Mouse (Mus musculus) erythroblast, embryonic 14.5 days (primary cell): ENCODE data around the gene Asb2. TPM values are rescaled to one million over a fixed set of nuclear protein-coding genes. Genes with fewer than 3 reads are reported as not detected.

Source experiments
- H3K27me3 ChIP-seq: 2 replicates; pipeline ENCODE4 v1.6.1; 2012; ENCODE audit warnings: inconsistent platforms; ENCODE audit not compliant: control insufficient read depth
- H3K36me3 ChIP-seq: 2 replicates; pipeline ENCODE4 v1.6.1; 2012; ENCODE audit warnings: mild to moderate bottlenecking, inconsistent platforms; ENCODE audit not compliant: control insufficient read depth
- H3K4me1 ChIP-seq: 2 replicates; pipeline ENCODE4 v1.6.1; 2012; ENCODE audit warnings: inconsistent platforms; ENCODE audit not compliant: control insufficient read depth
- H3K4me3 ChIP-seq: replicated peaks from 2 replicates; pipeline ENCODE3; 2012; ENCODE audit warnings: moderate library complexity, mild to moderate bottlenecking, inconsistent platforms
- H3K9me3 ChIP-seq: 2 replicates; pipeline ENCODE4 v1.6.1; 2012; ENCODE audit warnings: low read length, inconsistent platforms, mixed read lengths; ENCODE audit not compliant: control insufficient read depth
- GATA1 ChIP-seq: IDR thresholded peaks from 2 replicates; pipeline ENCODE4 v1.6.1; 2012; ENCODE audit warnings: low read length, inconsistent platforms, mixed read lengths
- TAL1 ChIP-seq: IDR thresholded peaks from 3 replicates; pipeline ENCODE4 v1.6.1; 2012; ENCODE audit warnings: low read length, inconsistent platforms, mixed read lengths
- polyA plus RNA-seq: library from polyadenylated mRNA; stranded (reverse); fragments of >175 nt; gene quantifications from 2 replicates; pipeline ENCODE4 v1.2.3, GENCODE M21; 2012

Gene Asb2
- polyA plus RNA-seq = 0.14 and 0.16 TPM in 2 replicates

DNA sequence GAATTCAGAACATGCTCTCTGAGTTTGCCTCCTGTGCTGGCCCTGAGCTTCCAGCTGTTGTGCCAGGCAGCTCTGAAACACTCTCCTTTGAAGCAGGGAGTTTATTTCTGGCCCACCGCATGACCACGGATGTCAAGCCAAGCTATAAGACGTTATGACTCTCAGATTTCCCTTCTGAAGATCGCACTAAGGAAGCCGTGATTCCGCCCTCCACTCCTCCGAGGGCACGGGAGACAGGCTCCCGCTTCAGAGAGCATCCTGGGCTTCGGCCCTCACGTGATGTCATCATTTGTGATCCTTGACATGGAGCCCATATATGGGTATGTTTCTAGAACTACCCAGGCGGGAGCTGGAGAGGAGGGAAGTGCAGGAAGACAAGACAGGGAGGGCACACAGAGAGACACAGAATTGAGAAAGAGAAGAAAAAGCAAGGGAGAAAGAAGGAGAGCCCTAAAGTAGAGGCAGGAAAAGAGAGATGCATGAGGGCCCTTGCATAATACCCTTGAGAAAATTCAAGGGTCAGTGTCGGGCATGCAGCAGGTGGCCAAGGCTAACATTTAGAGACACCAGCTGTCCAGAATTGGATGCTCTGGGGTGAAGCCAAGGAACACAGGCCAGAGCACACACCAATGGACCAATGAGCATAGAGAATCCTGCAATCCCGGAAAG is at the start of gene Asb2:
Gene Asb2, minus strand, starts transcription at position 256 of the 669 bp plus-strand sequence.
- Histone ChIP-seq H3K9me3 (no peaks in the 10 kb centered on the region), H3K4me1 (no peaks in the 10 kb centered on the region), H3K4me3 (no peak within 1 kb of the TSS), H3K27me3 (no peaks in the 10 kb centered on the region), H3K36me3 (no peaks in the 10 kb centered on the region)
- TF ChIP-seq GATA1 = no peak
- TF ChIP-seq TAL1 = no peak

DNA sequence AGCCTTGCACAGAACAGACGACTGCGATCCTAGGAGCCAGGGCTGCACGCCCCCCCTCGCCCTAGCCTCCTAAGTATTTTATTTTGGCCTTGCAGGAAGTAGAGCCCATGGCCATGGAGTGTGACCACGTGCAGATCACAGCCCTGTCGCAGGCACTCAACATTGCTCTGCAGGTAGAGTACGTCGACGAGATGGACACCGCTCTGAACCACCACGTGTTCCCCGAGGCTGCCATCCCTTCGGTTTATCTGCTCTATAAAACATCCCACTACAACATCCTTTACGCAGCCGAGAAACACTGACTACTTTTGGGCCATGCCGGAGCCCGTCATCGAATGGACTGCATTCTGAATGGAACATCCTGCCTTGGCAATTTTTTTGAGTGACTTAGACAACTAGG is 48.3 kb upstream of the Asb2 start:
- Histone ChIP-seq H3K27me3 (no peaks in the 10 kb centered on the region), H3K9me3 (no peaks in the 10 kb centered on the region), H3K36me3 (peaks cover 100% of the 10 kb centered on the region), H3K4me1 (peaks cover 6% of the 10 kb centered on the region; the same call in 1 of the 2 replicates), H3K4me3 (no peak overlapping the region)
- no peak for TF ChIP-seq TAL1
- no peak for TF ChIP-seq GATA1

DNA sequence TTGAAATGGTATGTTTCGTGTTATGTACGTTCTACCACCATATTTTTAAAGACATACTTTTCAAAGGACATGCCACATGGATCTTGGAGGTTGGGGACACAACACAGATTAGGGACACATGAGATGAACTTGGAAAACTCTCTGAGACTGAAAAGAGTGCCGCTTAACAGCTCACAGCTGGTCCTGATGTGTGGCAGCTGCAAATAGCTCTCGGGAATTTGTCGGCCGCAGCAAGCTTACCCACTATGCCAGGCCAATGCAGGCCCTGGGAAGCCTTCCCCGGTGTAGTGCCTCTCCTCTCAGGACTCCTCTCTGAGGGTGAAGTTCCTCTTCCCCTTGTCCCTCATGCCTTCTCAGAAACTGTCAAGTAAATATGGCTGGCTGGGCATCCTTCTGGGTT is 41.0 kb upstream of the Asb2 start:
- H3K4me1 ChIP-seq = peaks cover 62% of the 10 kb centered on the region
- no peaks in the 10 kb centered on the region for H3K27me3 ChIP-seq
- peaks cover 92% of the 10 kb centered on the region for H3K36me3 ChIP-seq
- no peaks in the 10 kb centered on the region for H3K9me3 ChIP-seq
- no peak overlapping the region for H3K4me3 ChIP-seq
- TF ChIP-seq TAL1 = no peak
- no peak for TF ChIP-seq GATA1

DNA sequence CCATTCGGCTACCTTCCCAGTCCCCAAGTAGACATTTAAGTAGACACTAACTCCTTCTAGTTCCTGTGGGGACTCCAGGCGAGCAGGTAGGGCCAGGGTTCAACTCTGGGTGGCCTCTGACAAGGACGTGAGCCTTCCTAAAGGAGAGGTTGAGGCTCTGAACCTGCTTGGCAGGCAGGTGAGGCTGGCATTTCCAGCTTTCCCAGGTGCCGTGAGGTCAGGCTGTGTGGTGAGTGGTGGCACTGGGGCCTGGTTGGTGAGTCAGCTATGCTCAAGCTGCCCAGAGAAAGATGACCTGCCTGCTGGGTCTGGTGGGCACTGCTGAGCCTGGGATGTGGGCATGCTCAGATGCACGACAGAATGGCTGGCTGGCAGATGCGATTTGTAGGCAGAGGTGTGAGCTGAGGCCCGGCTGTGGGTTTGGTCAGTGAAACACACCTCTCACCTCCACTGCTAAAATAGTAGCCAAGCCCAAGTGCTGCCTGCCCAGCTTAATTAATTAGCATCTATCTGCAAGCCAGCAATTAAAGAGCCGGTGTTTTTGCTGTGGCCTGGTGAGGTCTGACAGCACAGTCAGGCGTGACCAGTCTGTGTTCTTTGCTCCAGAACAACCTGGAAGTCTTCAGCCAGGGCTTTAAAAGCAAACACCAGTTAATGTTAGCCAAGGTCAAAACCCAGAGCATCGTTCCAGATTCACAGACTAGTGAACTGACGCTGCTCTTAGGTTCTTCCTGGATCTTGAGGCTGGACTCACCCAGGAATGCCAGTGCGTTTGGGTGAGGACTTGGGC is 39.9 kb upstream of the Asb2 start:
- Histone ChIP-seq H3K9me3 (no peaks in the 10 kb centered on the region), H3K4me1 (peaks cover 73% of the 10 kb centered on the region)

DNA sequence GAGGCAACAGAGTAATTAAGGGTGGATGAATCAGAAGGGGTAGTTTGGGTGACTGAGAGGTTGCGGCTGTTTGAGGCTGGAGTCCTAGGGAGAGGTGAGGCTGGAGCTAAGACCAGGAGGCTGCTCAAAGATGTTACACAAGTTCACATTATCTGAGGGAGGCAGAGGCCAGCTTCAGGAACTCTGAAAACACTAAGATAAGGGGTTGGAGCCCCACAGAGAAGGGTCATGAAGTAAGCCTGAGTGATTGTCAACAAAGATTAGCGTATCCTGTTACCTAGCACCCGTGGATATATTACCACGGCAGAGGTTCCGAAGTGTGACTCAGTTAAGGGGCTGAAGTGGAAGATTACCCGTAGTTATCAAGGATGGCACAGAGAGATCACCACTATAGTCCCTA is 37.7 kb upstream of the Asb2 start:
- peaks cover 78% of the 10 kb centered on the region for H3K36me3 ChIP-seq
- TF ChIP-seq TAL1 (peak; percentile 90), GATA1 (peak; percentile 95)
- peak overlapping the region; percentile 56 for H3K4me3 ChIP-seq
- H3K9me3 ChIP-seq = no peaks in the 10 kb centered on the region
- peaks cover 90% of the 10 kb centered on the region for H3K4me1 ChIP-seq
- no peaks in the 10 kb centered on the region for H3K27me3 ChIP-seq

More for the DNA sequence above, 39.9 kb upstream of the Asb2 start:
- Histone ChIP-seq H3K36me3 (peaks cover 92% of the 10 kb centered on the region), H3K27me3 (no peaks in the 10 kb centered on the region), H3K4me3 (peak overlapping the region; percentile 6)
- TF ChIP-seq TAL1 (no peak), GATA1 (no peak)

DNA sequence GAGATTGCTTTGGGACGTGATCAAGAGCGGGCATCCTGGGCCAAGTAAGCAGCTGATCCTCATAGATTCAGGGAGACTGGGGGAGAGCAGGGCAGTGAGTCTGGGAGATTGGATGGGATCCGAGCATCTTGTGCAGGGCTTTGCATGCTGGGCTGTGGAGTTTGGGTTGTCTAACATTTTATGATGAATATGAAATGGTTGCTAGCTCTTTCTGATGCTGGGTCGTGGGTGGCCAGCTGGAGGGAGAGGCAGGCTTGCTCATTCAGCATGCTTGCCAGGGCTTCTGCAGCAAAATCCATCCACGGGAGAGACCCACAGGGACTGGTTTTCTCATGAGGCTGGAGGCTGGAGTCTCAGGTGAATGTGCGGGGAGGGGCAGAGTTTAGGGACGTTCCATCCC is 35.3 kb upstream of the Asb2 start:
- H3K4me3 ChIP-seq = peak overlapping the region; percentile 79
- H3K4me1 ChIP-seq = peaks cover 89% of the 10 kb centered on the region
- TF ChIP-seq GATA1 (no peak), TAL1 (no peak)
- H3K9me3 ChIP-seq = no peaks in the 10 kb centered on the region
- no peaks in the 10 kb centered on the region for H3K27me3 ChIP-seq
- peaks cover 56% of the 10 kb centered on the region for H3K36me3 ChIP-seq

DNA sequence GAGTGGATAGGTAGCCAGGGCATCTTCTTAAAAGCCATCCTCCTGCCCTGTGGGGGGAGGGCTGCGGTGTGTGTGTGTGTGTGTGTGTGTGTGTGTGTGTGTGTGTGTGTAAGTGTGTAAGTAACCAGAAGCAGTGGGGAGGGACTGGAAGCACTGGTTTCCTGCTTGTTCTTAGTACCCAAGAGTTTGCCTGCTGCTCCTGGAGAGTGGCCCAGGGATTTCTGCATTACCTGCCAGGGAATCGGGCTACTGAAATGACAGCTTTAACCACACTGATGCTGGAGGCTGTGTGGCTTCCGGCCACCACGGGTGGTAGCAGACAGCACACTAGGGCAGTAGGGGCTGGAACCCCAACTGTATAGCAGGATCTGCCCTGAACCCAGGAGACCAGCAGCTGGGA is 34.2 kb upstream of the Asb2 start:
- Histone ChIP-seq H3K36me3 (peaks cover 45% of the 10 kb centered on the region), H3K27me3 (no peaks in the 10 kb centered on the region; the same call in 1 of the 2 replicates), H3K4me3 (peak overlapping the region; percentile 79), H3K9me3 (no peaks in the 10 kb centered on the region), H3K4me1 (peaks cover 82% of the 10 kb centered on the region)
- TF ChIP-seq TAL1 (no peak), GATA1 (no peak)

DNA sequence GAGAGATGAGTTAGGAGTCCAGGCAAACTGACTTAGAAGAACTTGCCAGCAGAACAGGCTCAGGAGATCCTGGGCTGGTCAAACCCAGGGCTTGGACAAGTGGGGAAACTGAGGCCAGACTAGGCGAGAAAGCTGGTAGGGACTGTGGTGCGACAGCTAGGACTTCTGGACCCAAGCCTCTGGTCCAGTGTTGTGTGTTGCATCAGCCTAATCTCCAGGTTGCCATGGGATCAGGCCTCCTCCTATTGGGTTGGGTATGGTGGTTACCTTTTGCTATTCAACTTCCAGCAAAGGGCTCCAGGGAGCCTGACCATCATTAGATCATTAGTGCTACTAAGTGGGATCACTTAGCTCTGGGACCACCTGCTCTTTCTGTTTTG is 33.5 kb upstream of the Asb2 start:
- TF ChIP-seq TAL1 (no peak), GATA1 (peak; percentile 57; the same call in 1 of the 2 replicates)
- H3K27me3 ChIP-seq = no peaks in the 10 kb centered on the region; the same call in 1 of the 2 replicates
- peak overlapping the region; percentile 79 for H3K4me3 ChIP-seq
- no peaks in the 10 kb centered on the region for H3K9me3 ChIP-seq
- peaks cover 41% of the 10 kb centered on the region for H3K36me3 ChIP-seq
- peaks cover 78% of the 10 kb centered on the region for H3K4me1 ChIP-seq
